Mouse (Mus musculus) neural tube, embryonic 11.5 days (tissue): Measurements from ENCODE around the gene Ces1d. TPM values are rescaled to one million over a fixed set of nuclear protein-coding genes. Genes with fewer than 3 reads are reported as not detected.

Experiments
- ATAC-seq: fragments of 200-750 bp; cut with Nextera tagmentation; 2 replicates; pipeline ENCODE4 v1.8.0; 2017; ENCODE audit warnings: moderate number of reproducible peaks, mild to moderate bottlenecking, moderate TSS enrichment, moderate library complexity; ENCODE audit not compliant: insufficient read depth, low FRiP score, low TSS enrichment
- DNase-seq: peaks from one replicate; pipeline ENCODE4 v3.0.0-alpha.2; 2015; ENCODE audit warnings: low spot score
- H3K27ac ChIP-seq: fragments of 300-500 bp; sonication (generic); 2 replicates; pipeline ENCODE4 v1.5.1; 2014; ENCODE audit warnings: low read depth, mild to moderate bottlenecking, low read length
- H3K27me3 ChIP-seq: fragments of 300-500 bp; sonication (generic); 2 replicates; pipeline ENCODE4 v1.6.1; 2014; ENCODE audit warnings: mild to moderate bottlenecking, low read length, mixed read lengths; ENCODE audit not compliant: control insufficient read depth, insufficient read depth
- H3K36me3 ChIP-seq: fragments of 300-500 bp; sonication (generic); 2 replicates; pipeline ENCODE4 v1.6.1; 2014; ENCODE audit warnings: mild to moderate bottlenecking, low read length, moderate library complexity, mixed read lengths; ENCODE audit not compliant: control insufficient read depth, insufficient read depth
- H3K4me1 ChIP-seq: fragments of 300-500 bp; sonication (generic); 2 replicates; pipeline ENCODE4 v1.6.1; 2014; ENCODE audit warnings: low read length, mixed read lengths; ENCODE audit not compliant: control insufficient read depth, insufficient read depth
- H3K4me2 ChIP-seq: fragments of 300-500 bp; sonication (generic); 2 replicates; pipeline ENCODE4 v1.6.1; 2014; ENCODE audit warnings: low read depth, mild to moderate bottlenecking, moderate library complexity
- H3K4me3 ChIP-seq: fragments of 300-500 bp; sonication (generic); 2 replicates; pipeline ENCODE4 v1.5.1; 2014; ENCODE audit warnings: low read depth, low read length
- H3K9ac ChIP-seq: fragments of 300-500 bp; sonication (generic); 2 replicates; pipeline ENCODE4 v1.6.1; 2014; ENCODE audit warnings: mild to moderate bottlenecking, low read length
- H3K9me3 ChIP-seq: fragments of 300-500 bp; sonication (generic); 2 replicates; pipeline ENCODE4 v1.6.1; 2016; ENCODE audit warnings: low read length; ENCODE audit not compliant: control insufficient read depth
- WGBS: fragments of 180-500 bp; shearing (Covaris S2); extraction: QIAGEN DNeasy Blood & Tissue Kit; methylation state at CpG from one replicate; pipeline ENCODE4 v1.1.7; 2014; 5-methylcytosine and 5-hydroxymethylcytosine counted together
- polyA plus RNA-seq: library from polyadenylated mRNA; unstranded; fragments of >200 nt; fragmentation: Nextera tagmentation; extraction: Ambion mirVana; gene quantifications from 2 replicates; pipeline ENCODE4 v1.2.1, GENCODE M21; 2014

Ces1d gene
- polyA plus RNA-seq, 1 experiment from 2014 or later, result 0.31 TPM

GRCm38 (mm10) chr8:93171846-93172590, 25.6 kb downstream of the Ces1d start:
- Histone ChIP-seq H3K4me2 (no peak overlapping the region), H3K27me3 (no peaks in the 10 kb centered on the region), H3K36me3 (no peaks in the 10 kb centered on the region), H3K27ac (no peak overlapping the region), H3K9ac (no peak overlapping the region), H3K4me3 (no peak overlapping the region), H3K9me3 (no peaks in the 10 kb centered on the region), H3K4me1 (no peaks in the 10 kb centered on the region)
- DNase-seq, result no peak
- no peak for ATAC-seq
- WGBS, result 48% methylated on average over 1 of the region's 1 CpGs

GRCm38 (mm10) chr8:93163363-93163762, 34.3 kb downstream of the Ces1d start:
- H3K4me3 ChIP-seq, result no peak overlapping the region
- H3K9ac ChIP-seq, result no peak overlapping the region
- no peaks in the 10 kb centered on the region for H3K4me1 ChIP-seq
- H3K27me3 ChIP-seq, result no peaks in the 10 kb centered on the region
- no peak overlapping the region for H3K27ac ChIP-seq
- no peak for ATAC-seq
- no peaks in the 10 kb centered on the region for H3K36me3 ChIP-seq
- WGBS, result 93% methylated on average over 1 of the region's 1 CpGs
- H3K9me3 ChIP-seq, result no peaks in the 10 kb centered on the region
- H3K4me2 ChIP-seq, result no peak overlapping the region
- DNase-seq, result no peak

GRCm38 (mm10) chr8:93151401-93151800, 46.2 kb downstream of the Ces1d start:
- no peak overlapping the region for H3K4me2 ChIP-seq
- no peak overlapping the region for H3K4me3 ChIP-seq
- 94% methylated on average over 1 of the region's 1 CpGs for WGBS
- no peaks in the 10 kb centered on the region for H3K27me3 ChIP-seq
- H3K27ac ChIP-seq, result no peak overlapping the region
- DNase-seq (no peak), ATAC-seq (no peak)
- H3K4me1 ChIP-seq, result no peaks in the 10 kb centered on the region
- no peaks in the 10 kb centered on the region for H3K36me3 ChIP-seq
- H3K9me3 ChIP-seq, result no peaks in the 10 kb centered on the region
- H3K9ac ChIP-seq, result no peak overlapping the region

- no peaks in the 10 kb centered on the region for H3K27me3 ChIP-seq
- H3K9me3 ChIP-seq, result no peaks in the 10 kb centered on the region
- no peaks in the 10 kb centered on the region for H3K36me3 ChIP-seq
- H3K4me3 ChIP-seq, result no peak overlapping the region
- no peak overlapping the region for H3K4me2 ChIP-seq
- no peaks in the 10 kb centered on the region for H3K4me1 ChIP-seq
- no peak overlapping the region for H3K9ac ChIP-seq
- no peak overlapping the region for H3K27ac ChIP-seq
- ATAC-seq, result no peak
- DNase-seq, result no peak
These were observed 50.3 kb downstream of the Ces1d start for GRCm38 (mm10) chr8:93147331-93147730.

- WGBS, result 52% methylated on average over 1 of the region's 1 CpGs
- no peak overlapping the region for H3K9ac ChIP-seq
- peak; percentile 33 for DNase-seq
- H3K27me3 ChIP-seq, result no peaks in the 10 kb centered on the region
- H3K4me3 ChIP-seq, result no peak overlapping the region
- H3K27ac ChIP-seq, result no peak overlapping the region
- H3K36me3 ChIP-seq, result no peaks in the 10 kb centered on the region
- ATAC-seq, result no peak
- H3K4me1 ChIP-seq, result no peaks in the 10 kb centered on the region
- no peak overlapping the region for H3K4me2 ChIP-seq
- H3K9me3 ChIP-seq, result no peaks in the 10 kb centered on the region
These were observed 56.9 kb downstream of the Ces1d start for GRCm38 (mm10) chr8:93140696-93141095.

GRCm38 (mm10) chr8:93132196-93132595, 65.4 kb downstream of the Ces1d start:
- H3K4me3 ChIP-seq, result no peak overlapping the region
- no peaks in the 10 kb centered on the region for H3K36me3 ChIP-seq
- ATAC-seq, result no peak
- no peaks in the 10 kb centered on the region for H3K4me1 ChIP-seq
- H3K27me3 ChIP-seq, result no peaks in the 10 kb centered on the region
- no peak for DNase-seq
- no peak overlapping the region for H3K4me2 ChIP-seq
- WGBS, result 89% methylated on average over 2 of the region's 2 CpGs
- no peak overlapping the region for H3K9ac ChIP-seq
- H3K27ac ChIP-seq, result no peak overlapping the region
- H3K9me3 ChIP-seq, result no peaks in the 10 kb centered on the region

GRCm38 (mm10) chr8:93131233-93131980, 66.2 kb downstream of the Ces1d start, which contains the start of gene Ces1c:
TSS of gene Ces1c (minus strand) at chr8:93131283.
- H3K4me2 ChIP-seq, result no peak within 1 kb of the TSS
- ATAC-seq (no peak), DNase-seq (no peak)
- no peaks in the 10 kb centered on the region for H3K9me3 ChIP-seq
- H3K4me1 ChIP-seq, result no peaks in the 10 kb centered on the region
- no peak within 1 kb of the TSS for H3K27ac ChIP-seq
- no peak within 1 kb of the TSS for H3K4me3 ChIP-seq
- 81% methylated on average over 3 of the region's 3 CpGs for WGBS
- H3K9ac ChIP-seq, result no peak within 1 kb of the TSS
- H3K27me3 ChIP-seq, result no peaks in the 10 kb centered on the region
- no peaks in the 10 kb centered on the region for H3K36me3 ChIP-seq

- ATAC-seq (no peak), DNase-seq (no peak)
- no peaks in the 10 kb centered on the region for H3K27me3 ChIP-seq
- H3K4me3 ChIP-seq, result no peak overlapping the region
- H3K4me2 ChIP-seq, result no peak overlapping the region
- WGBS, result 72% methylated on average over 2 of the region's 2 CpGs
- H3K9ac ChIP-seq, result no peak overlapping the region
- no peaks in the 10 kb centered on the region for H3K9me3 ChIP-seq
- H3K27ac ChIP-seq, result no peak overlapping the region
- H3K36me3 ChIP-seq, result no peaks in the 10 kb centered on the region
- H3K4me1 ChIP-seq, result no peaks in the 10 kb centered on the region
These were observed 71.2 kb downstream of the Ces1d start for GRCm38 (mm10) chr8:93126476-93126875.

- H3K27ac ChIP-seq, result no peak overlapping the region
These were observed 75.6 kb downstream of the Ces1d start for GRCm38 (mm10) chr8:93122005-93122404.

More at GRCm38 (mm10) chr8:93122005-93122404, 75.6 kb downstream of the Ces1d start:
- H3K9me3 ChIP-seq, result no peaks in the 10 kb centered on the region
- H3K9ac ChIP-seq, result no peak overlapping the region
- H3K4me3 ChIP-seq, result no peak overlapping the region
- H3K4me2 ChIP-seq, result no peak overlapping the region
- WGBS, result 85% methylated on average over 1 of the region's 1 CpGs
- no peaks in the 10 kb centered on the region for H3K27me3 ChIP-seq
- H3K4me1 ChIP-seq, result no peaks in the 10 kb centered on the region
- ATAC-seq, result no peak
- H3K36me3 ChIP-seq, result no peaks in the 10 kb centered on the region
- DNase-seq, result no peak
